Mouse (Mus musculus) regulatory T cell (primary cell): Measurements from ENCODE around the gene Sdccag8.

Experiments used
- in situ Hi-C: fragments of 300-600 bp; cut with MboI, MseI; formaldehyde crosslinking; loops from one replicate; pipeline ENCODE4 v1.15.1; 2025; ENCODE audit warnings: high pct_unique_total_duplicates

Gene Sdccag8

GRCm38 (mm10) chr1:176939901-176940341 is 125.5 kb downstream of the Sdccag8 start:
- in situ Hi-C loops = loop anchor here (5.0 kb wide), 1 partner anchor 57 kb away; no protein-coding TSS in a partner anchor

DNA sequence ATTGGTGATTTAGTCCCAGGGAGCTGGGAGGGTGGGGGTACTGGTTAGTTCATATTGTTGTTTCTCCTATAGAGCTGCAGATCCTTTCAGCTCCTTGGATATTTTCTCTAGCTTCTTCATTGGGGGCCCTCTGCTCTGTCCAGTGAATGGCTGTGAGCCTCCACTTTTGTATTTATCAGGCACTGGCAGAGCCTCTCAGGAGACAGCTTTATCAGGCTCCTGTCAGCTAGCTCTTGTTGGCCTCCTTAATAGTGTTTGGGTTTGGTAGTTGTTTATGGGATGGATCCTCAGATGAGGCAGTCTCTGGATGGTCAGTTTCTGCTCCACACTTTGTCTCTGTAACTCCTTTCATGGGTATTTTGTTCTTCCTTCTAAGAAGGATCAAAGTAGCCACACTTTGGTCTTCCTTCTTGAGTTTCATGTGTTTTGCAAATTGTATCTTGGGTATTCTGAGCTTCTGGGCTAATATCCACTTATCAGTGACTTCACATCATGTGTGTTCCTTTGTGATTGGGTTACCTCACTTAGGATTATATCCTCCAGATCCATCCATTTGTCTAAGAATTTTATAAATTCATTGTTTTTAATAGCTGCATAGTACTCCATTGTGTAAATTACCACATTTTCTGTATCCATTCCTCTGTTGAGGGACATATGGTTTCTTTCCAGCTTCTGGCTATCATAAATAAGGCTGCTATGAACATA is 127.0 kb downstream of the Sdccag8 start:
- in situ Hi-C loops = loop anchor here (5.0 kb wide), 1 partner anchor 56 kb away; no protein-coding TSS in a partner anchor

- in situ Hi-C loops = loop anchor here (5.0 kb wide), 1 partner anchor 54 kb away; no protein-coding TSS in a partner anchor
Measured at GRCm38 (mm10) chr1:176943126-176943525, 128.7 kb downstream of the Sdccag8 start.

DNA sequence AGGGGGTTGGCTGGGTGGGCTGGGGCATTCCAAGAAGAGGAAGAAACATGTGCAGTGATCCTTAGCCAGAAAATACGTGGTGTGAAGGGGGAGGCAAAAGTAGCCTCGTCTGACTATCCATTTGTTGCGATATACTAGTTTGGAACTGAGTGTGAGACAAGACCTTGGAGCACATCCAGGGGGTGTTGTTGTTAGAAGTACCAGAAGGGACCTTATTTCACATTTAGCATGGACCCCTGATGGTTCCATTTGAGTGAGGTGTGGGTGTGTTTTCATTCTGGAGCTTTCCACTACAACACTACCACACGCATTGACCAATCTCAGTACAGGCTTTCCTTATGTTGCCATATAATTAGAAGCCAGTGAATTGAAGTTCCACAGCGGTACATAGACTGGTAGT is 129.5 kb downstream of the Sdccag8 start:
- in situ Hi-C loops = loop anchor here (5.0 kb wide), 1 partner anchor 53 kb away; no protein-coding TSS in a partner anchor

DNA sequence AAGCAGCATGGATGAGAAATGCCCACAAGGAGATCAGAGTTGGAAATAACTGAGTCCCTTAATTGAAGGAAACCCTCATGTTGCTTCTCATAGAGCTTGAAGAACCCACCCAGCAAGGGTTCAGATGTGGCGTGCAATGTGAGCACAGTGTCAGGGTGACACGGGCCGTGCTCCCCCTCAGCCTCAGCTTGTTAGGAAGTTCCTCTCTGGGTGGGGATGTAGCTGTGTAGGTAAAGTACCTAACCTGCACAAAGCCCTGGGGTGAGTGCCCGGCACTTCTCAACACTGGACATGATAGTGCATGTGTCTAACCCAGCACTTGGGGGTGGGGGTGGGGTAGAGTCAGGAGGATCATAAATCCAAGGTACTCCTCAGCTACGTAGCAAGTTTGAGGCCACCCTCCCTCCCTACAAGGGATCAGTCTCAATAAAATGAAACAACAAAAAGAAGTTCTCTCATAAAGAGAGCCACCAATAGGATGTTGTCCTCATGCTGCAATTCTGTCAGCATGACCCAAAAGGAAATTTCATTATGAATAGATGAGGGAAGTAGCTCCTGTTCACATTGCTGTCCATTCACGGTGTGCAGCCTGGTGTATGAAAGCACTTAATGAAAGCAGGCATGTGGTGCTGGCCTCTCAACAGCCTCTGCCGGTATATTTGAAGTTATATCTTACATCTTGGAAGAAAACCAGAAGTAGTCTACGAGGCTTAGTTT is 130.2 kb downstream of the Sdccag8 start:
- in situ Hi-C loops = loop anchor here (5.0 kb wide), 1 partner anchor 53 kb away; no protein-coding TSS in a partner anchor

- in situ Hi-C loops = no loop called here
Measured at GRCm38 (mm10) chr1:176945175-176945540, 130.7 kb downstream of the Sdccag8 start.

DNA sequence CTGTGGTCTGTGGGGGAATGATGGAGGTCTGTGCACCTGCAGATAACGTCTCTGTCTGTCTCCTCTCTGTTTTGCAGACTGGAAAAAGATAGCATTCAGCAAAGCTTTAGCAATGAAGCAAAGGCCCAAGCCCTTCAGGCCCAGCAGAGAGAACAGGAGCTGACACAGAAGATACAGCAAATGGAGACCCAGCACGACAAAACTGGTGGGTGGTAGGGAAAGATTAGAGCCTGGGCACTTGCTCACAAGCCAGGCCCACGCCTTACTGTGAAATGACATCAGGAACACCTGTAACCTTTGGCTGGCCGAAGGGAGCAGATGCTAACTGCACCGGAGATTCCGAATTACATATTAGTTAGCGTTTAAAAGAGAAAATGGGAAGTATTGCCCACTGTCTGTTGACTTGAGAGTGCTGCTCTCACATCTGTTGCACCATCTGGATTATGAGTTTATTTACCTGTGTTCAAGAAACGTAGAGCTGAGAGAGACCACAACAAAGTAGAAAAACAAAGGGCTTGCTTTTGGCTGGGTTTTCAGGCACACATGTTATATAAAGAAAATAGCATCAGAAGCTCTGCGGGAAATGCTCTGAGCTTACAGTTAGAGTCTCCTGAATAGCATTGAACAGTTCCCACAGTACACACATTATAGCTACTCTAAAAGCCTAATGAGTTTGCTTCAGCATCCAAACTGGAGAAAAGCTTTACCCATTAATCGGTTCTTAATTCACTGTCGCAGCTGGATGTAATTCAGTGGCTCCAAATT is 131.8 kb downstream of the Sdccag8 start:
- in situ Hi-C loops = no loop called here

DNA sequence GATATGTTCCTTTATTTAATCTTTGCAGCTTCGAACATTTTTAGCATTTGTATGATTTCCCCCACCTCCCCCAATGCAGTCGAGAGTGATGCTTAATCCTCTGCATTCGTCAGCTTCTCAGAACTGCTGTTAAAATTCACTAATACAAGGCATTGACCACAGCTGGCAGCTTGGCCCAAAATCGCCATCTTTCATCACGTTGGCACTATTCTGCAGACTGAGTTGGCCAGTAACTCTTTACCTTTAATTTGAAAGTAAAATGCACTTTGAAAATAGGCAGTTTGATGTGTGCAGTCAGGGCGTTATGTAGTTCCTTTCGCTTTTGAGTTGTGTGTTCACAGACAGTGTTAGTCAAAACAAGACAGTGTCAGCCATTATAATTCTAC is 132.3 kb downstream of the Sdccag8 start:
- in situ Hi-C loops = no loop called here

DNA sequence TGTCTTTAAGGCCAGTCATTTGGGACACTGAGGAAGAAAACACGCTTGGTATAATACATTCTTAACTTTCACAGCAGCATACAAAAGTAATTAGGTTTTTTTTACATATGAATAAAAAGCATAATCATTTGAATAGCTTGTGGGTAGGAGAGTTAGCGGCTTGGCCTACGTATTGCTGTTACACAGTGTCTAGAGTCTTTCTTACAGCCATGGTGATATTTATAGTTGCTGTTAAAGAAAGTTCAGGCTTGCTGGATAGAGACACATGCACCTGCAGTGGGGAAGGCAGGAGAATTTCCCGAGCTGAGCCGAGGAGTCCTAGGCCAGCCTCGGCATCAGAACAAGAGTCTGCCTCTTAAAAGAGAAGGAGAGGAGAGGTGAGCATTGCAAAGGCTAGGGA is 134.4 kb downstream of the Sdccag8 start:
- in situ Hi-C loops = no loop called here

DNA sequence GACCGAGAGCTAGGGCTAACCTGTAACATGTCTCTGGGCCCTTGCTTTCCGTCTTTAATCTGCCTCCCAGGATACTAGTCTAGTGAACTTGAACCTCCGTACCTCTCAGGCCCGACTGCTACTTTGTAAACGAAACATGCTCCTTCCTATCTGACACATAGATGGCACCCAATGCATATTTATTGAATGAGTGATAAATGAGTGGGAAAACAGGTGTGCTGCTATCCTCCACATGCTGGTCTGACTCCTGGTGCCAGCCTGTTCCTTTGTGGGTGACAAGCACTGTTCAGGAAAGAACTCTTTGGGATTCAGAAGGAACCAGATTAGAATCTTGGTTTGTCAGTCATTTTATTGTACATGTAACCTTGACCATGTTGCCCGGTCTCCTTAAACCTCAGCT is 134.9 kb downstream of the Sdccag8 start:
- in situ Hi-C loops = no loop called here

DNA sequence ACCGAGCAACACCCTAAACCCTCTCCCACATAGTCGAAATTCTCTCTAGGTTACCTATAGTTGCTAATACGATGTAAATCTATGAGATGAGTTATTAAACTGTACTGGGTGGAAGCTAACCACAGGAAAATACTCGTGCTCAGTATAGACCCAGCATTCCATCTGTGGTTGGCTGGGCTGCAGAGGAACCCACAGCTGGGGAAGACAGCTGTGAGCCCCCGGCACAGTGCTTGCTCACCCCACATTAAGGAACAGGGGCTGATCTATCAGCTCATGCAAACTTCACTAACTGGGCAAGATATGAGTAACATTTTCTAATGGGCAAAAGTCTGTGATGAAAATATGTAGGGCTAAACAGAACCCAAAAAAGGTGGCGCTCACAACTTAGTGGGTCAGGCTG is 135.6 kb downstream of the Sdccag8 start:
- in situ Hi-C loops = no loop called here

DNA sequence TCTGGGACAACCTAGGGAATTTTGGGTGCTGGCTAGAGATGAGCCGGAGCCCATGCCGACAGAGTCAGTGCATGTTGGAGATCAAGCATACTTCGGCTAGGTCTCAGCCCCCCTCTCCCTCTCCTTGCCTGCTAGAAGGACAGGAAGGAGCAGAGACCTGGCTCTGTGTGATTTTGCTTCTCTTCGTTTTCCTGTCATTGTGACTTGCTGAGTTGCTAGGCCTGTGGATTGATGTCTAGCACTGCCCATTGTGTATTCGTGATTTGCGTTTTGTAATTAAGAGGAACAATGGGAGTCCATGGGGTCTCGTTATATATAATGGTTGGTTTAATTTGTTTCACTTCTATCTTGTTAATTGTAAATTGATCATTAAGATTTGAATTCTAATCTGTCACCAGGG is 137.4 kb downstream of the Sdccag8 start:
- in situ Hi-C loops = no loop called here

GRCm38 (mm10) chr1:176958311-176958710 is 143.9 kb downstream of the Sdccag8 start:
- in situ Hi-C loops = no loop called here

- in situ Hi-C loops = no loop called here
Measured at GRCm38 (mm10) chr1:176961716-176962115, 147.3 kb downstream of the Sdccag8 start.

GRCm38 (mm10) chr1:176962894-176963293 is 148.4 kb downstream of the Sdccag8 start:
- in situ Hi-C loops = no loop called here

DNA sequence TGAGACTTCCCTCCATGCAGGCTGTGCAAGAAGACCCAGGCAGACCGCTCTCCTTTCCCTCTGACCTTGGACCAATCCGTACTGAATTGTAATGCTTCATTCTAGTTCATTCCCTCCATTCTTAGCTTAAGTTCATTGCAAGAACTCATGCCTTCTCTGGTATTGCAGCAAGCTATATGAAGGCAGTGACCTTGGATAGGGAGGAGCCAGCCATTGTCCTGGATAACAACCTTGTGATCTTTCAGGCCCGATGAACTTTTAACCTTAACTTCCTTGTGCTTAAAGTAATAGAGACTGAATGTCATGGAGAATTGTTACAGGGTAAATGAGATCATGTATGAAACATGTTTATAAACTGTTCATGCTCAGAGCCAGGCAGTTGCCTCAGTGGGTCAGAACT is 152.8 kb downstream of the Sdccag8 start:
- in situ Hi-C loops = no loop called here

- in situ Hi-C loops = no loop called here
Measured at GRCm38 (mm10) chr1:176970635-176971478, 156.4 kb downstream of the Sdccag8 start.

DNA sequence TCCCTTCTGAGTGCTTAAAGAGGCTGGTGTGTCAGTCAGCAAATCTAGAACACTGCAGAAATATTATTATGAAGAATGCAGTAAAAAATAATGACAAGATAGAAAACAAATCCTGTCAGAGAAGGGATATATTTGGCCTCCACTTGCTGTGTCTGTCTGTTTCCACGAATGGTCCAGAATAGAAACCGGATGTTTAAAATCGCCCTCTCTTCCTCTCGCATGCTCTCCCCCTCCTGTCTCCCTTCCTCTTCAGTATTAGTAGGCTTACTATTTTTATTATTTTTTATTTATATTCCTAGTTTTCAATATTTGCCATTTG is 157.0 kb downstream of the Sdccag8 start:
- in situ Hi-C loops = no loop called here

- in situ Hi-C loops = no loop called here
Measured at GRCm38 (mm10) chr1:176973356-176974088, 159.1 kb downstream of the Sdccag8 start.

DNA sequence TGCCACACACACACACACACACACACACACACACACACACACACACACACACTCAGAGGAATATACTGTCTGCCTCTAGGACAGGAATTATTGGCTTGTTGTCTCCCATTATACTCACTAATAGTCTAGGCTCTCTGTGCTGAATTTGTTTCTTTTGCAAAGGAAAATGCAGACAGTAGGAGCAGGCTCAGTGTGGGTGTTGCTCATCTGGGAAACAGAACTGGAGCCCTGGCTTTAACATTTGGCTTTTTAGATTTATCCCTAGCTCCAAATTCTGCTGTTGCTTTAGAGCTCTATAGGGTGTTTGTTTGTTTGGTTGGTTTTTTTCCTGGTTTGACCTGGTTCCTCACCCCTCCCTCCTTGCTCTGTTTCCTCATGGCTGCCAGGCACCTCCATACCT is 164.8 kb downstream of the Sdccag8 start:
- in situ Hi-C loops = no loop called here

DNA sequence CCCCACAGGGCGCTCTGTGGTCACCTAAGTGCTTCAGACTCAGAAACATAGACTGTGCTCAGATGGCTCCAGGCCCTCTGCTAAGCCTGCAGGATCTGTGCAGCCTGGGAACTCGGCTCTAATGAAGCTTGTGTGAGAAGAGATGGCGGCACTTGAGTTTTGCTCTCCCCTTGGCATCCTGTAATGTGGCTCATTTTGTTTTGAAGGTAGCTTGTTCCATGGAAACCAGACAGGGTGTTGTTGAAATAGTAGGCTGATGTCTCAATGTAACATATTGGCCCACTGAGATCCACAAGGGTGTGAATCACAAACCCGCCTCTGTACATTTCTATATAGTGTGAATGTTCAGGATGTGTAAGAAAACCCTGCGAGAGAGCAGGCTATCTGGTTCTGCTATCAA is 165.7 kb downstream of the Sdccag8 start:
- in situ Hi-C loops = no loop called here
